Mouse (Mus musculus) right cerebral cortex, postnatal 10 days (tissue): Measurements from ENCODE around the gene Gpx6.

Experiments used
- DNase-seq, 2 experiments: peaks; one replicate each; pipeline ENCODE4 v3.0.0; 2021; ENCODE audit warnings: low spot score in 2 of 2

Gpx6 gene

GRCm38 (mm10) chr13:21322509-21323375 is 10.8 kb downstream of the Gpx6 start:
- DNase-seq: peak; percentile 71 to 84

GRCm38 (mm10) chr13:21323405-21323804 is 11.5 kb downstream of the Gpx6 start:
- no peak for DNase-seq

GRCm38 (mm10) chr13:21326191-21326590 is 14.3 kb downstream of the Gpx6 start:
- DNase-seq: no peak

- peak; percentile 79 to 90 for DNase-seq
These were observed 14.8 kb downstream of the Gpx6 start for GRCm38 (mm10) chr13:21326657-21327211.

GRCm38 (mm10) chr13:21327424-21327823 is 15.5 kb downstream of the Gpx6 start:
- DNase-seq: peak; percentile 25 to 44

GRCm38 (mm10) chr13:21346610-21347009 is 34.7 kb downstream of the Gpx6 start, which contains the start of gene Olfr1367:
Gene Olfr1367 (plus strand): TSS chr13:21346910.
- no peak for DNase-seq

GRCm38 (mm10) chr13:21350593-21350992 is 38.7 kb downstream of the Gpx6 start:
- no peak for DNase-seq

GRCm38 (mm10) chr13:21362621-21363248 is 50.8 kb downstream of the Gpx6 start, which contains the start of gene Zscan12:
Gene Zscan12 (plus strand): TSS chr13:21362820.
- DNase-seq: peak; percentile 94

GRCm38 (mm10) chr13:21363719-21364118 is 51.8 kb downstream of the Gpx6 start:
- no peak for DNase-seq

GRCm38 (mm10) chr13:21366635-21367034 is 54.7 kb downstream of the Gpx6 start:
- no peak for DNase-seq
